Mouse (Mus musculus): Measurements from ENCODE around the gene Morc1. TPM values are rescaled to one million over a fixed set of nuclear protein-coding genes. Genes with fewer than 3 reads are reported as not detected.

Morc1 gene
- polyA plus RNA-seq, 1 experiment from 2014 or later = not detected

DNA sequence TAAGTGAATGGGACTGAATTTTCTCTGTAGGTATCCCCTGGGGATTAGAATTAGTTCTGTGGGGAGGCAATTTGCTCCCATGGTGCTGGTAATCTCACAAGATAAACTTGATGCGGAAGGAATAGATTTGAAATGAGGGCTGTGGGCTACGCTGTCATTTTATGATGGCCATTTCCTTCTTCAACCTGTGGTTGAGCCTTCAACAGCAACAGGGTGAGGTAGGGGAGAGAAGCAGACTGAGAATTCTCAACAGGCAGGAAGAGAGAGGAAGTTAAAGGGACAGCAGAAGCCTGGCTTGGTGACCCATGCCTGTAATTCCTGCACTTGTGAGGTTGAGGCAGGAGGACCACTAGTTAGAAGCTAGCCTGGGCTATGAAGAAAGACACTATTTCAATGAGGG, 12.0 kb upstream of the Morc1 start:
- no peaks in the 10 kb centered on the region for H3K9me3 ChIP-seq
- H3K4me1 ChIP-seq = no peaks in the 10 kb centered on the region
- no peak overlapping the region for H3K4me3 ChIP-seq
- ATAC-seq (ENCODE audit: insufficient number of reproducible peaks, insufficient read depth, low FRiP score, low TSS enrichment, low read depth) = no peak
- H3K36me3 ChIP-seq = no peaks in the 10 kb centered on the region
- no peaks in the 10 kb centered on the region for H3K27me3 ChIP-seq
- no peak overlapping the region for H3K27ac ChIP-seq
- H3K4me2 ChIP-seq = no peak overlapping the region
- H3K9ac ChIP-seq = no peak overlapping the region
- 76% methylated on average over 2 of the region's 2 CpGs for WGBS

- Histone ChIP-seq H3K27ac (no peak overlapping the region), H3K36me3 (no peaks in the 10 kb centered on the region), H3K4me2 (no peak overlapping the region), H3K27me3 (no peaks in the 10 kb centered on the region), H3K4me3 (no peak overlapping the region), H3K4me1 (no peaks in the 10 kb centered on the region), H3K9ac (no peak overlapping the region), H3K9me3 (no peaks in the 10 kb centered on the region)
- no peak for ATAC-seq (ENCODE audit: insufficient number of reproducible peaks, insufficient read depth, low FRiP score, low TSS enrichment, low read depth)
- WGBS = 38% methylated on average over 2 of the region's 2 CpGs
These were observed 8.5 kb upstream of the Morc1 start for GRCm38 (mm10) chr16:48422501-48422900.

DNA sequence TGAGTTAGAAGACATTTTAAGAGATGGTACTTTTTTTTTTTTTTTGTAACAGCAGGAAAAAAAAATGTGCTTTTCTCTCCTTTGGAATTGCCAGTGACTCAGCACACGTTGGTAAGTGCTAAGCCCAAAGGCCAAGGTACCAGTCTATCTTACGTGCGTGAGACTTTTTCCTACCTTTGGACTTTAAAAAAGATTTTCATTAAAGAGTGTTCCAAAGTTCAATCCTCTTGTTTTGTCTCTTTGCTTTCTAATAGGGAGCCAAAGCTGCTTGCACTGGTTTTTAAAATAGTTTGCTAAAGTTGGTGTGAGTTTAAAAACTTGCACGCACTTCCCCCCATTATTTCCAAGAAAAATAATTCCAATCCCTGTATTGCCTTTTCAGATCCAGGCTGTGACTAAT, 7.0 kb upstream of the Morc1 start:
- H3K4me3 ChIP-seq = no peak overlapping the region
- H3K9ac ChIP-seq = no peak overlapping the region
- no peaks in the 10 kb centered on the region for H3K4me1 ChIP-seq
- H3K9me3 ChIP-seq = no peaks in the 10 kb centered on the region
- H3K27ac ChIP-seq = no peak overlapping the region
- H3K27me3 ChIP-seq = no peaks in the 10 kb centered on the region
- WGBS = 88% methylated on average over 4 of the region's 4 CpGs
- no peak for ATAC-seq (ENCODE audit: insufficient number of reproducible peaks, insufficient read depth, low FRiP score, low TSS enrichment, low read depth)
- H3K4me2 ChIP-seq = no peak overlapping the region
- no peaks in the 10 kb centered on the region for H3K36me3 ChIP-seq

DNA sequence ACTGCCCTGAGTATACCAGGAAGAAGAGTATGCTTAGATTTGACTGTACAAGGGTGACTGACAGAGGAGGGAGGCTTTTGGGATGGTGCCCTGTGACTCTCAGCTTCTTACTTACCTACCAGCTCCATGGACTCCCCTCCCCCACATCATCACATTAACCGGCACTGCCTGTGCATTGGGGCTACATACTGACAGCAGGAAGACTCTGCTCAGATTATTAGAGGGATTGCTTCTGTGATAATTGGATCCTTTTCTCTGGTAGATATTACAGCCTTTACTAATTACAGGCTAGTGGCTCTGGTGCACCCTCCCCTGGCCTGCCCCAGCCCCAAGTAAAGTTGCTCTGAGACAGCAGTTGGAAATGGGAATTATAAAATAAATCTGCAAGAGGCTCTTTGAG, 1.6 kb upstream of the Morc1 start:
- Histone ChIP-seq H3K27ac (no peak overlapping the region), H3K4me2 (no peak overlapping the region), H3K4me3 (no peak overlapping the region), H3K9ac (no peak overlapping the region), H3K9me3 (no peaks in the 10 kb centered on the region), H3K36me3 (no peaks in the 10 kb centered on the region), H3K4me1 (no peaks in the 10 kb centered on the region; the same call in 1 of the 2 replicates), H3K27me3 (no peaks in the 10 kb centered on the region)
- 41% methylated on average over 1 of the region's 1 CpGs for WGBS
- ATAC-seq (ENCODE audit: insufficient number of reproducible peaks, insufficient read depth, low FRiP score, low TSS enrichment, low read depth) = no peak

DNA sequence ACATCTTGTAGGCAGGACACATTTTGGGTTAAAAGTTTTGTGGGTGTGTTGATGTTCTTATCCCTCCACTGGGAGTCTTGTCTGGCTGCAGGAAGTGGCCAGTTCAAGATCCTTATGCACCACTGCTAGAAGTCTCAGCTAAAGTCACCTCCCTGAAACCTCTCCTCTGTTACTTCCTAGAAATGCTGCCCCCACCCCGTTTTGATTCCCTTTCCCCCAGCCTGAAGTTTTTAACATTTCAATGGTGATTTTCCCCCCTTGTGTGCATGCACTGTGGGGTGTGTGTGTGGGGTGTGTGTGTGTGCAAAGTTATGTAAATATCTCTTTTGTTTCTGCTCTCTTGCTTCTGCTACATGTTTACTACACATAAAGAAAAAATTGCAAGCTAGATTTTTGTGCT, 4.4 kb downstream of the Morc1 start:
- Histone ChIP-seq H3K27ac (no peak overlapping the region), H3K4me2 (no peak overlapping the region), H3K9ac (no peak overlapping the region), H3K27me3 (no peaks in the 10 kb centered on the region), H3K9me3 (no peaks in the 10 kb centered on the region), H3K36me3 (no peaks in the 10 kb centered on the region), H3K4me1 (no peaks in the 10 kb centered on the region), H3K4me3 (no peak overlapping the region)
- no peak for ATAC-seq (ENCODE audit: insufficient number of reproducible peaks, insufficient read depth, low FRiP score, low TSS enrichment, low read depth)
- WGBS = 7% methylated on average over 1 of the region's 1 CpGs

DNA sequence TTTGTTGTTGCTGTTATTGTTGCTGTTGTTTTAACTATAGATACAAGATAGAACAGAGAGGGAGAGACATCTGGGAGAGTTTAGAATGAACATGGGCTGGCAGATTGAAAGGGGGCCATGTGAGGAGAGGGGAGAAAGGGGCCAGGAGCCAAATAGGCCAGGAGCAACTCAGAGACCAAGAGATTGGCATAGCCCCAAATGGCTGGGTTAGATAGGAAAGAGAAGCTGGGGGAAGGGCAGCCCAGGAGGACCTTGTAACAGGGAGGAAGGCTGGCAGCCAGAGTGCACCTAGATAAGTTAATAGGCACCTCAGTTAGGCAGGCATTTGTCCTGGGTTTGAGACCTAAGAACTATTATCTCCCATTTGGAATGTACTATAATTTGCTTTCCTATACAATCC, 6.4 kb downstream of the Morc1 start:
- Histone ChIP-seq H3K9me3 (no peaks in the 10 kb centered on the region), H3K9ac (no peak overlapping the region), H3K27ac (no peak overlapping the region), H3K4me3 (no peak overlapping the region), H3K27me3 (no peaks in the 10 kb centered on the region), H3K4me2 (no peak overlapping the region), H3K4me1 (no peaks in the 10 kb centered on the region), H3K36me3 (no peaks in the 10 kb centered on the region)
- no peak for ATAC-seq (ENCODE audit: insufficient number of reproducible peaks, insufficient read depth, low FRiP score, low TSS enrichment, low read depth)

DNA sequence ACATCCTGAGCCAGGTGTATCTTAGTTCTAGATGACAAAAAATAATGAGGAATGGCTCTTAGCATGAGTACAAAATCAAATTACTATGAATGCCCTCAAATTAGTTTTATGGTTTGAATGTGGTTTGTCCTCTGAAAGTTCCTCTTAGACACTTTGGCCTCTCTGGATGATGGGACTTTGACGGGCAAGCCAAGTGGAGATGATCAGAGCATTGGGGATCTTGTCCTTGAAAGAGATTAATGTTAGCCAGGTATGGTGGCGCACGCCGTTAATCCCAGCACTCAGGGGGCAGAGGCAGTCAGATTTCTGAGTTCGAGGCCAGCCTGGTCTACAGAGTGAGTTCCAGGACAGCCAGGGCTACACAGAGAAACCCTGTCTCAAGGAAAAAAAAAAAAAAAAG, 13.6 kb downstream of the Morc1 start:
- H3K4me1 ChIP-seq = no peaks in the 10 kb centered on the region
- no peak for ATAC-seq (ENCODE audit: insufficient number of reproducible peaks, insufficient read depth, low FRiP score, low TSS enrichment, low read depth)
- no peak overlapping the region for H3K27ac ChIP-seq
- H3K9ac ChIP-seq = no peak overlapping the region
- H3K4me3 ChIP-seq = no peak overlapping the region
- 94% methylated on average over 5 of the region's 5 CpGs for WGBS
- H3K36me3 ChIP-seq = no peaks in the 10 kb centered on the region
- no peak overlapping the region for H3K4me2 ChIP-seq
- H3K9me3 ChIP-seq = no peaks in the 10 kb centered on the region
- no peaks in the 10 kb centered on the region for H3K27me3 ChIP-seq

GRCm38 (mm10) chr16:48446161-48446925, 15.3 kb downstream of the Morc1 start:
- no peaks in the 10 kb centered on the region for H3K9me3 ChIP-seq
- no peak for ATAC-seq (ENCODE audit: insufficient number of reproducible peaks, insufficient read depth, low FRiP score, low TSS enrichment, low read depth)
- no peaks in the 10 kb centered on the region for H3K27me3 ChIP-seq
- H3K4me1 ChIP-seq = no peaks in the 10 kb centered on the region
- H3K36me3 ChIP-seq = no peaks in the 10 kb centered on the region
- H3K4me2 ChIP-seq = no peak overlapping the region
- H3K9ac ChIP-seq = no peak overlapping the region
- WGBS = 74% methylated on average over 8 of the region's 8 CpGs
- no peak overlapping the region for H3K27ac ChIP-seq
- H3K4me3 ChIP-seq = no peak overlapping the region

- H3K36me3 ChIP-seq = no peaks in the 10 kb centered on the region
- 31% methylated on average over 3 of the region's 3 CpGs for WGBS
- H3K9ac ChIP-seq = no peak overlapping the region
- H3K4me3 ChIP-seq = no peak overlapping the region
- no peaks in the 10 kb centered on the region for H3K4me1 ChIP-seq
- H3K4me2 ChIP-seq = no peak overlapping the region
- H3K27me3 ChIP-seq = no peaks in the 10 kb centered on the region
- ATAC-seq (ENCODE audit: insufficient number of reproducible peaks, insufficient read depth, low FRiP score, low TSS enrichment, low read depth) = no peak
- no peak overlapping the region for H3K27ac ChIP-seq
- no peaks in the 10 kb centered on the region for H3K9me3 ChIP-seq
These were observed 22.2 kb downstream of the Morc1 start for GRCm38 (mm10) chr16:48453264-48453663.

DNA sequence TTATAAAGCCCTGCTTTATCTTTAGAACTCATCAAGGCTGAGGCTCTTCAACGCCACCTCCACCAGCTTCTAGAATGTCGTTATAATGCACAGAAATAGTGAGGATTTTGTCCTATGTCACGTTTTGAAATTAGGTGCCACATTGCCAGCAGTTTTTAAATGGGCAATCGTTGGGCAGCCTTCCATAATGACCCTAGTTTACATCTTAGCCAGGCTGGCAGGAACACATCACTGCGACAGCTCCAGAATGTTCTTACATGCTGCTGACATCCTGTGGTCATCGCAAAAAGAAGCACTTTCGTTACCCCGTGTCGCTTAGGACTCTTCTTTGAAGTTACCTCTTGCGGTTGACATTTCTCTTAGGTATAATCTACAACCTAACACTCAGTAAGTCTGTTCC, 42.4 kb downstream of the Morc1 start:
- 89% methylated on average over 10 of the region's 10 CpGs for WGBS
- no peak overlapping the region for H3K4me2 ChIP-seq
- H3K9ac ChIP-seq = no peak overlapping the region
- no peak overlapping the region for H3K4me3 ChIP-seq
- ATAC-seq (ENCODE audit: insufficient number of reproducible peaks, insufficient read depth, low FRiP score, low TSS enrichment, low read depth) = no peak
- H3K9me3 ChIP-seq = no peaks in the 10 kb centered on the region
- H3K4me1 ChIP-seq = no peaks in the 10 kb centered on the region
- H3K27ac ChIP-seq = no peak overlapping the region
- H3K27me3 ChIP-seq = no peaks in the 10 kb centered on the region
- H3K36me3 ChIP-seq = no peaks in the 10 kb centered on the region

- no peak overlapping the region for H3K9ac ChIP-seq
- H3K36me3 ChIP-seq = no peaks in the 10 kb centered on the region
These were observed 44.1 kb downstream of the Morc1 start for GRCm38 (mm10) chr16:48474896-48475802.

DNA sequence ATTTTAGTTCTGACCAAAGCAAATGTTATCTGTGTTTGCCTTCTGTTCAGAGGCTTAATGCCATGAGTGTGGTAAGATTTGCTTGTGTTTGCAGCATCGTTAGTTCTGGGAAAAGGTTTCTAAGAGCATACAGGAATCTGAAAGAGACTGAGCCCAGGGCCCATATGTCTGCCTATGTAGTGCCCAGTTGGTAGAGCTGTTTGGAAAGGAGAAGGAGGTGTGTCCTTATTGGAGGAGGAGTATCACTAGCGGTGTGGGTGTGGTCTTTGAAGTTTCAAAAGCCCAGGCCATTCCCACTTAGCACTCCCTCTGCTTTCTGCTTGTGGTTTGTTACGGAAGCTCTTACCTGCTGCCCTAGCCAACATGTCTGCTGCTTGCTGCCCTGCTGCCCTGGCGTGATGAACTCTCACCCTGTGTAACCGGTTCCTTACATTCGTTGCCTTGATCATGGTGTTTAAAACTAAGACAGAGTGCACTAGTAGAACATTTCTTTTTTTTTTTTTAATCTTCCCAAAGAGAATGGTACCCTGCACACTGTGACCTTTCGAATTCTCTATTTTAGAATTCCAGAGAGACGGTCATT, 48.3 kb downstream of the Morc1 start:
- no peak overlapping the region for H3K4me2 ChIP-seq
- H3K9ac ChIP-seq = no peak overlapping the region
- no peaks in the 10 kb centered on the region for H3K9me3 ChIP-seq
- H3K27me3 ChIP-seq = no peaks in the 10 kb centered on the region
- H3K4me3 ChIP-seq = no peak overlapping the region
- WGBS = 69% methylated on average over 8 of the region's 8 CpGs
- no peak for ATAC-seq (ENCODE audit: insufficient number of reproducible peaks, insufficient read depth, low FRiP score, low TSS enrichment, low read depth)
- no peaks in the 10 kb centered on the region for H3K36me3 ChIP-seq
- no peaks in the 10 kb centered on the region for H3K4me1 ChIP-seq
- H3K27ac ChIP-seq = no peak overlapping the region

More at GRCm38 (mm10) chr16:48474896-48475802, 44.1 kb downstream of the Morc1 start:
- WGBS = 45% methylated on average over 4 of the region's 4 CpGs
- Histone ChIP-seq H3K9me3 (no peaks in the 10 kb centered on the region), H3K27ac (no peak overlapping the region), H3K4me1 (no peaks in the 10 kb centered on the region), H3K4me3 (no peak overlapping the region), H3K4me2 (no peak overlapping the region), H3K27me3 (no peaks in the 10 kb centered on the region)
- ATAC-seq (ENCODE audit: insufficient number of reproducible peaks, insufficient read depth, low FRiP score, low TSS enrichment, low read depth) = no peak
